Mouse (Mus musculus) stomach, embryonic 14.5 days (tissue): Measurements from ENCODE around the gene Nthl1. TPM values are rescaled to one million over a fixed set of nuclear protein-coding genes. Genes with fewer than 3 reads are reported as not detected.

Experiments
- ATAC-seq: fragments of 200-750 bp; cut with Nextera tagmentation; 2 replicates; pipeline ENCODE4 v1.8.0; 2017; ENCODE audit warnings: low read depth, moderate TSS enrichment; ENCODE audit not compliant: insufficient number of reproducible peaks, insufficient read depth, low FRiP score
- H3K27ac ChIP-seq: fragments of 300-500 bp; sonication (generic); 2 replicates; pipeline ENCODE4 v1.5.1; 2014; ENCODE audit warnings: mild to moderate bottlenecking, low read length, moderate library complexity, mixed read lengths
- H3K27me3 ChIP-seq: fragments of 300-500 bp; sonication (generic); 2 replicates; pipeline ENCODE4 v1.6.1; 2014; ENCODE audit warnings: low read length, control low read depth, mixed read lengths; ENCODE audit not compliant: control insufficient read depth, insufficient read depth
- H3K36me3 ChIP-seq: fragments of 300-500 bp; sonication (generic); 2 replicates; pipeline ENCODE4 v1.6.1; 2014; ENCODE audit warnings: mild to moderate bottlenecking, control low read depth, low read length, moderate library complexity, mixed read lengths; ENCODE audit not compliant: control insufficient read depth, insufficient read depth
- H3K4me1 ChIP-seq: fragments of 300-500 bp; sonication (generic); 2 replicates; pipeline ENCODE4 v1.6.1; 2014; ENCODE audit warnings: low read length, control low read depth, mixed read lengths; ENCODE audit not compliant: control insufficient read depth, insufficient read depth
- H3K4me2 ChIP-seq: fragments of 300-500 bp; sonication (generic); replicated peaks from 2 replicates; pipeline ENCODE4 v1.6.1; 2014; ENCODE audit warnings: low read depth, low read length, control low read depth
- H3K4me3 ChIP-seq: fragments of 300-500 bp; sonication (generic); 2 replicates; pipeline ENCODE4 v1.5.1; 2014; ENCODE audit warnings: low read depth, low read length, control low read depth
- H3K9ac ChIP-seq: fragments of 300-500 bp; sonication (generic); replicated peaks from 2 replicates; pipeline ENCODE4 v1.6.1; 2014; ENCODE audit warnings: low read depth, mild to moderate bottlenecking, control low read depth, low read length, moderate library complexity, mixed read lengths
- H3K9me3 ChIP-seq: fragments of 300-500 bp; sonication (generic); 2 replicates; pipeline ENCODE4 v1.6.1; 2016; ENCODE audit warnings: low read depth, low read length, control low read depth; ENCODE audit not compliant: control insufficient read depth
- WGBS: fragments of 180-500 bp; shearing (Covaris S2); extraction: QIAGEN DNeasy Blood & Tissue Kit; methylation state at CpG from one replicate; pipeline ENCODE4 v1.1.7; 2014; 5-methylcytosine and 5-hydroxymethylcytosine counted together
- polyA plus RNA-seq: library from polyadenylated mRNA; unstranded; fragments of >200 nt; fragmentation: Nextera tagmentation; extraction: Ambion mirVana; gene quantifications from 2 replicates; pipeline ENCODE4 v1.2.1, GENCODE M21; 2014

Nthl1 gene
- polyA plus RNA-seq, 1 experiment from 2014 or later = 18.1 TPM

- Histone ChIP-seq H3K4me1 (peaks cover 22% of the 10 kb centered on the region), H3K36me3 (peaks cover 3% of the 10 kb centered on the region; the same call in 1 of the 2 replicates), H3K27me3 (no peaks in the 10 kb centered on the region), H3K4me3 (peak overlapping the region; percentile 72), H3K4me2 (peak overlapping the region; percentile 97), H3K9me3 (no peaks in the 10 kb centered on the region), H3K9ac (peak overlapping the region; percentile 74), H3K27ac (peak overlapping the region; percentile 55; the same call in 1 of the 2 replicates)
- under 1% methylated on average over 35 of the region's 35 CpGs for WGBS
- peak; percentile 16; the same call in 1 of the 2 replicates for ATAC-seq
These were observed 17.1 kb downstream of the Nthl1 start for GRCm38 (mm10) chr17:24649581-24650069.

- H3K27me3 ChIP-seq = no peaks in the 10 kb centered on the region
- H3K9me3 ChIP-seq = no peaks in the 10 kb centered on the region
- under 1% methylated on average over 30 of the region's 41 CpGs for WGBS
- H3K4me3 ChIP-seq = peak within 1 kb of the TSS; percentile 72
- ATAC-seq = peak; percentile 64
- peak within 1 kb of the TSS; percentile 55; the same call in 1 of the 2 replicates for H3K27ac ChIP-seq
- H3K4me2 ChIP-seq = peak within 1 kb of the TSS; percentile 97
- H3K36me3 ChIP-seq = peaks cover 3% of the 10 kb centered on the region; the same call in 1 of the 2 replicates
- peak within 1 kb of the TSS; percentile 74 for H3K9ac ChIP-seq
- H3K4me1 ChIP-seq = peaks cover 17% of the 10 kb centered on the region; the same call in 1 of the 2 replicates
These were observed 17.7 kb downstream of the Nthl1 start, which contains the start of gene Slc9a3r2 for GRCm38 (mm10) chr17:24650070-24650616. Gene Slc9a3r2, minus strand, starts transcription at chr17:24650327.

- no peaks in the 10 kb centered on the region for H3K9me3 ChIP-seq
- H3K4me2 ChIP-seq = peak overlapping the region; percentile 97; the same call in 1 of the 2 replicates
- H3K27me3 ChIP-seq = no peaks in the 10 kb centered on the region
- no peak overlapping the region for H3K27ac ChIP-seq
- 0 out of 2 replicates have a peak overlapping the region, but pooled peaks have one; percentile 74 for H3K9ac ChIP-seq
- 0 out of 2 replicates have a peak overlapping the region, but pooled peaks have one; percentile 72 for H3K4me3 ChIP-seq
- WGBS = 85% methylated on average over 4 of the region's 4 CpGs
- ATAC-seq = no peak
- peaks cover 13% of the 10 kb centered on the region; the same call in 1 of the 2 replicates for H3K4me1 ChIP-seq
- peaks cover 3% of the 10 kb centered on the region; the same call in 1 of the 2 replicates for H3K36me3 ChIP-seq
These were observed 18.3 kb downstream of the Nthl1 start for GRCm38 (mm10) chr17:24650766-24651165.

- Histone ChIP-seq H3K4me1 (peaks cover 13% of the 10 kb centered on the region; the same call in 1 of the 2 replicates), H3K9me3 (no peaks in the 10 kb centered on the region), H3K27ac (no peak overlapping the region), H3K4me2 (no peak overlapping the region), H3K36me3 (no peaks in the 10 kb centered on the region), H3K27me3 (no peaks in the 10 kb centered on the region), H3K9ac (no peak overlapping the region), H3K4me3 (no peak overlapping the region)
- 67% methylated on average over 3 of the region's 3 CpGs for WGBS
- ATAC-seq = no peak
These were observed 19.4 kb downstream of the Nthl1 start for GRCm38 (mm10) chr17:24651835-24652234.

GRCm38 (mm10) chr17:24653967-24654710 is 21.7 kb downstream of the Nthl1 start:
- H3K36me3 ChIP-seq = no peaks in the 10 kb centered on the region
- H3K4me2 ChIP-seq = peak overlapping the region; percentile 60
- 0 out of 2 replicates have a peak overlapping the region, but pooled peaks have one; percentile 18 for H3K9ac ChIP-seq
- H3K27me3 ChIP-seq = peaks cover 4% of the 10 kb centered on the region; the same call in 1 of the 2 replicates
- WGBS = 2% methylated on average over 19 of the region's 19 CpGs
- H3K4me1 ChIP-seq = peaks cover 16% of the 10 kb centered on the region; the same call in 1 of the 2 replicates
- no peaks in the 10 kb centered on the region for H3K9me3 ChIP-seq
- peak; percentile 30; the same call in 1 of the 2 replicates for ATAC-seq
- no peak overlapping the region for H3K27ac ChIP-seq
- H3K4me3 ChIP-seq = peak overlapping the region; percentile 28

- ATAC-seq = no peak
- Histone ChIP-seq H3K4me1 (peaks cover 11% of the 10 kb centered on the region; the same call in 1 of the 2 replicates), H3K36me3 (no peaks in the 10 kb centered on the region), H3K9me3 (no peaks in the 10 kb centered on the region), H3K9ac (no peak overlapping the region), H3K27ac (no peak overlapping the region), H3K27me3 (peaks cover 5% of the 10 kb centered on the region; the same call in 1 of the 2 replicates), H3K4me3 (no peak overlapping the region), H3K4me2 (no peak overlapping the region)
- WGBS = 76% methylated on average over 4 of the region's 4 CpGs
These were observed 22.5 kb downstream of the Nthl1 start for GRCm38 (mm10) chr17:24654969-24655368.

- 2% methylated on average over 47 of the region's 47 CpGs for WGBS
- H3K27me3 ChIP-seq = peaks cover 5% of the 10 kb centered on the region; the same call in 1 of the 2 replicates
- no peaks in the 10 kb centered on the region for H3K9me3 ChIP-seq
- no peaks in the 10 kb centered on the region for H3K36me3 ChIP-seq
- peak; percentile 53; the same call in 1 of the 2 replicates for ATAC-seq
- H3K27ac ChIP-seq = no peak within 1 kb of the TSS
- H3K4me1 ChIP-seq = peaks cover 7% of the 10 kb centered on the region; the same call in 1 of the 2 replicates
- H3K9ac ChIP-seq = peak within 1 kb of the TSS; percentile 33; the same call in 1 of the 2 replicates
- H3K4me2 ChIP-seq = peak within 1 kb of the TSS; percentile 93
- H3K4me3 ChIP-seq = peak within 1 kb of the TSS; percentile 38
These were observed 25.7 kb downstream of the Nthl1 start, which contains the start of gene Npw for GRCm38 (mm10) chr17:24658017-24658758. Gene Npw, minus strand, starts transcription at chr17:24658457.
